Mouse (Mus musculus) frontal cortex, postnatal 10 days (tissue): ENCODE measurements around the gene AB124611.
"Not testable (repeated sequence)": the region's sequence is repeated elsewhere in the genome, so short reads cannot be mapped to it uniquely, and the experiment has no call there.

Experiments
- DNase-seq, 2 experiments: peaks; one replicate each; pipeline ENCODE4 v3.0.0; 2022; ENCODE audit warnings: low spot score in 2 of 2, mixed read lengths in 1 of 2

AB124611 gene

GRCm38 (mm10) chr9:21525937-21526633 lies at the start of gene AB124611:
Gene AB124611, plus strand, starts transcription at chr9:21526176.
- no peak for DNase-seq

DNA sequence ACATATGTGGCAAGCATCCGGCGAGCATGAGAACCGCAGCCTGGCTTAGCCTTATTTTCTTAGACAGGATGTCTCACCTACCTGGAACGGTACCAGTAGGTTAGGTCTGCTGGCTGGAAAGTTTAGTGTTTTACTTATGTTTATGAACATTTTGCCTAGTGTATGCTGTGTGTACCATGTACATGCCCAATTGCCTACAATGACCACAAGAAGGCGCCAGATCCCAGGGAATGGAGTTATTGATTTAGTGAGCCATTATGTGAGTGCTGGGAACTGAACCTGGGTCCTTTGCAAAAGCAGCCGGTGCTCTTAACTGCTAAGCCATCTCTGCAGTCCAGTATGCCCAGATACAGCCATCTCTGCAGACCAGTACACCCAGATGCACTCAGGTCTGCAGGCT lies 48.3 kb upstream of the AB124611 start:
- DNase-seq = no peak

DNA sequence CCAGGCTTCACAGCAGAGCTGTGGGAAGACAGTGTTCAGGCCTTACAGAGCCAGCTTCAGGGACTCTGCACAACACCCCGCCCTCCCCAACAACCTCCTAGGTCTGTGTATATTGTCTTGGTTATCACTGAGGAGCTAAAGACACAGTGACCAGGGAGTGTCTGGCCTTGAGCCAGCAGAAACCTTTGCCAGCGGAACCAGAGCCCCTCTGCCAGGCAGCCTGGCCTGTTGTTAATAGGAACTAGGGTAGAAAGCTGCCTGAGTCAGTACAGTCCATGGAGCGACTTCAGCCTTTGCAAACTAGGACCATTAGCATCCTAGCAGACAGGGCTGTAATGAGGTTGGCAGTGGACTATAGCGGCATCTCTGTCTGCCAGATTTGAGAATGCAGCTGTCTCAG lies 41.9 kb upstream of the AB124611 start:
- no peak for DNase-seq

GRCm38 (mm10) chr9:21488246-21488645 lies 37.7 kb upstream of the AB124611 start:
- DNase-seq = not testable (repeated sequence)

DNA sequence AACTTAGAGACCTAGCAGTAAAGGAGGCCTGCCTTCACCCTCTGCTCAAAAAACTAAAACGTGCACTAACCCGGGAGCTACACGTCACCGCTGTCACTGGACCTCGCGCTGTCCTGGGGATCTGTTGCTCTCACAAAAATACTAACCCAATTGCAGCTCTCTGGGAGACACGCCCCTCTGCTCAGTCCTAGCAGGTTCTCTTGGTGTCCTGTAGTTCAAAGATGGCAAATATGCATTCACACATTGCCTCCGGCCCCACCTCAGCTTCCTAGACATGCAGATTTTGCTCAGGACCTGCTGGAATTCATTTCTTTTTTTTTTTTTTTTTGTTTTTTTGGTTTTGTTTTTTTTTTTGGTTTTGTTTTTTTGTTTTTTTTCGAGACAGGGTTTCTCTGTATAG lies 35.3 kb upstream of the AB124611 start:
- DNase-seq = no peak

GRCm38 (mm10) chr9:21493907-21494306 lies 32.1 kb upstream of the AB124611 start:
- no peak for DNase-seq

DNA sequence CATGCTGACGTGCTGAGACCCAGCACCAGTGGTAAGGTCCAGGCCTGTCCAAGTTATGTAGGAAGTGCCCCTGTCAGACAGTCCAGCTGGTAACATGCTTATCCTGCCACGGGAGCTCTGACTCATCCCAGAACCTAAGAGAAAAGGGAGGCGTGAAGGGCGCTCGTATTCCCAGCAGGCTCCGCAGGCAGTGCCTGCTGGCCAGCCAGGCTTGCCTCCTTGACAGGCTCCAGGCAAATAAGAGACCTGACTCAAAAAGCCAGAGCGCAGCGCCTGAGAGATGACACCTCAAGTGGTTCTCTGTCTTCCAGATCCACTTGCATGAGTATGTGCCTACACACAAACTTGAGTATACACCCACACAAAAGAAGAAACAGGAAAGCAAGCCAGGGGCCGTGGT lies 31.2 kb upstream of the AB124611 start:
- DNase-seq = no peak

DNA sequence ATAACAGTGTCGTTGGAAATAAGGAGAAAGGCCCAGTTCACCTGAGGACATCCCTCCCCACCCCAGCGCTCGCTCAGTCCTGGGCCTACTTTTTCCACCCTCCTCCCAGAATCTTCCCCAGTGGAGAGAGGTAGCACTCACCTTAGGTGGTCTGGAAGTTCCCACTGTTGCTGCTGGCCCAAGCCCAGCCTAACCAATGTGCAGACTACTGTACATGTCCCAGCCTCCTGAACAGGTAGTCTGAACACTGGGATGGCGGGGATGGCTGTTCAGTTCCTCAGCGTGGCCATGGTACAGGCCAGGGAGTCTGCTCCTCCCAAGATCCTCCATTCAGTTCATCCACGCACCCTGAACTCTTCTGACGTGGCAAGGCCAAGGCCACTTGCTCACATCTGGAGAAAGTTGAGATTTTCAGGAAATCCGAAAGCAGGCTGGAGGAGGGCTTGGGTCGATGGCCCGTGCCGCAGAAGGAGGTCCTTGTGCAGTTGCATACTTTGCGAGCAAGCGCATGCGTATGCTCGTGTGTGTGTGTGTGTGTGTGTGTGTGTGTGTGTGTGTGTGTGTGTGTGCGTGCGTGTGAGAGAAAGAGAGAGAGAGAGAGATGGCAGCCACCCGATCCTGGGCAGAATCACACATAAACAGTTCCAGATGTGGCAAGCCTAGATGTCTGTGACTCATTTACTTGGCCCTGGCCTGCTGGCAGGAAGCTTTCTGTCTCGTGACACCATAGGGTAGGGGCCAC lies 29.5 kb upstream of the AB124611 start:
- DNase-seq = no peak

DNA sequence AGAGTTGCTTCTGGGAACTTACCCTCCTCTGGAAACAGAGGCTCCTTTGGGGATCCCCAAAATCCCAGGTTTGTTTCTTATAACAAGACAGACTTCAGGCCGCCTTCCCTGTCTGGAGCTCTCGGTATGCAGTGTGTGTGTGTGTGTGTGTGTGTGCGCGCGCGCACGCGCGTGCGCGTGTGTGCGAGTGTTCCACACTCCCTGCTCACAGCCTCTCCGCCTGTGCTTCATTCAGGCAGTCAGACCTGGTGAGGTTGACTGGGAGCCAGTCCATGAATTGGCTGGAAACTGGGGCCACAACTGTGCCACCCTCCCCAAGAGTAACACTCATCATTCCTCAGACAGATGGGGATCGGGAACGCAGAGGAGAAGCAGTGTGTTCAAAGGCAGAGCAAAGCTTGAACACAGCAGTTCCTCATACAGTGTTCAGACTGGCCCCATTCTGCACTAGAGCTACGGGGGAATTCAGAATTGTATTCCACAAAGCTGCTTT lies 28.9 kb upstream of the AB124611 start:
- DNase-seq = no peak

DNA sequence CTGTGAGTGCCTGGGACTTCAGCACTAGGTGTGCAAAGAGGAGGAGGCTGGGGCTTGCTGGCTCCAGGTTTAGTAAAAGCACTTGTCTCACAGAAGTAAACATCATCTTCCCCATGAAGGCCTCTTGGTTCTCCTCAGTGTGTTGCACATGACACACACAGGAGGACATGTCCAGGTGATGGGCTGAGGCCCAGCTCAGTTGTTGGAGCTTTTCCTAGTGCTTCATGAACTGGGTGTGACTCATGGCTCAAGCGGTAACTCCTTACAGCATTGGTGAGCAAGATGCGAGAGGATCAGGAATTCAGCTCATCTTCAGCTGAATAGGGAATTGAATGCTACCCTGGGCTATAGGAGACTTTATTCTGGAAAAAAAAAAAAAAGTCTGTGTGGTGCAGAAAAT lies 28.3 kb upstream of the AB124611 start:
- no peak for DNase-seq

DNA sequence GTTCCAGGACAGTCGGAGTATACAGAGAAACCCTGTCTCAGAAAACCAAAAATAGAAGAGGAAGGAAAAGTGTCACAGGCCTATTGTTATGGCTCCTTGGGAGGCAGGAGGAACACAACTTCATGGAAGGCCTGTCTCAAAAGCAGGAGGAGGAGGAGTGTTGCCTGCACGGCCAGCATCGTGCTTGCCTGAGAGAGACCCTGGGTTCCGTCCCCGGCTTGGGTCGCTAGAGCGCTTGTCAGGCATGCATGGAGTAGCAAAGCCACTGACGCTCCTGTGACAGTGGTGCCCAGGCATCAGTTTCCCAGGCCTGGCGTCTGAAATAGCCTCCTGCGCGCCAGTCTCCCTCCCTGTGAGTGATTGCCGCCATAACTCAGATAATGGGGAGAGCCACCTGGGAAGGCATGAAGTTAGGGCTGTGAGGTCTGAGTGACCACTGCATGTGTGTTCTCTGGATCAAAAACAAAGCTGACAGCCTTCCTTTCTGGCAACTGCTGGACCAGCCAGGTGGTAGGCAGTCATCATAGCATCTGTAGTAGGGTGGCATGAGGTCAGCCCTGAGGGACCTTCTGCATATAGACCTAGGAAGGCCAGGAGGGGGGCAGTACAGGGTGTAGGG lies 27.6 kb upstream of the AB124611 start:
- no peak for DNase-seq

- DNase-seq = no peak
Measured at GRCm38 (mm10) chr9:21503352-21503751, 22.6 kb upstream of the AB124611 start.

DNA sequence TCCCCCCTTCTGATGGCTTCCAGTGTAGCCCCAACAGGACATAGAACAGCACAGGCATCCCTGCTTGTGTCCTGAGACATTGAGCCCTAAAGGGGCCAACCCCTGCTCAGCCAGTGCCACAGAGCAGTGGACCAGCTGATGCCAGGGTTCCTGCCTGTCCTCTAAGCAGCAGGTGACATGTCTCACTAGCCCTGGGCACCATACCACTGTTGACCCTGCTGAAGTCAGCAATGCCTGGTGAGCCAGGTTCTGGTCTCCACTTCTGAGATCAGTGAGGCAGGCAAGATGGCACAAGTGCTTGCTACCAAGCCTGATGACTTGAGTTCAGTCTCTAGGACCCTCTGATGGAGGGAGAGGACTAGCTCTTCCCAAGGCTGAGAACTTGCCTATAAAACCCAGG lies 20.2 kb upstream of the AB124611 start:
- DNase-seq = no peak

DNA sequence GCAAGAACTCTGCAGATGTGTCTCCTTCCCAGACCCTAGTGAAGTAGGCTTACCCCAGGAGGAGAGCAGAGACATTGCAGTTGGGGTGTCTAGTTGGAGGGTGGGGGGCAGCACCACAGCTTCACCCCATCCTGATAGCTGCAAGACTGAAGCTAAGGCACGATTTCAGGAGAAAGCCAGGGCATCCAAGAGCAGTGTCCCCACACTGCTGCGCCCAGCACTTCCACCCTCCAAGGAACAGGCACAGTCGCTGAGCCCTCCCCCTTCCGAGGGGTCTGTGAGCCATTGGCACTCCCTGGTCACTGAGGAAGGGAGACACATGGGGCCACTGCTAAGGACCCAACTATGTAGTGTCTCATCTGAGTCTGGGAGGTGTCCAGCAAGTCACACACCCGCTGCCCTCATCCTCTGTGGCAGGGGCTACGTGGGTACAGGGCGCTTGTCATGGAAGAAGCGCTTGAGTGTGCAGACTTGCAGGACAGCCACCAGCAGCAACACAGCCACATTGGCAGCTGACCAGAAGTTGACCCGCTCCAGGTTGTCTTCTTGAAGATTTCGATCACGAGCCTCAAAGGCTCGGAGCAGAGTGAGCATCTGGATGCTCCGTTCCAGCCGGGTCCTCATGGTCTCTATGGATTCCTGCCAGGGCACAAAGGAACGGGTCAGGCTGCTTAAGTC lies 18.1 kb upstream of the AB124611 start:
- DNase-seq = no peak

DNA sequence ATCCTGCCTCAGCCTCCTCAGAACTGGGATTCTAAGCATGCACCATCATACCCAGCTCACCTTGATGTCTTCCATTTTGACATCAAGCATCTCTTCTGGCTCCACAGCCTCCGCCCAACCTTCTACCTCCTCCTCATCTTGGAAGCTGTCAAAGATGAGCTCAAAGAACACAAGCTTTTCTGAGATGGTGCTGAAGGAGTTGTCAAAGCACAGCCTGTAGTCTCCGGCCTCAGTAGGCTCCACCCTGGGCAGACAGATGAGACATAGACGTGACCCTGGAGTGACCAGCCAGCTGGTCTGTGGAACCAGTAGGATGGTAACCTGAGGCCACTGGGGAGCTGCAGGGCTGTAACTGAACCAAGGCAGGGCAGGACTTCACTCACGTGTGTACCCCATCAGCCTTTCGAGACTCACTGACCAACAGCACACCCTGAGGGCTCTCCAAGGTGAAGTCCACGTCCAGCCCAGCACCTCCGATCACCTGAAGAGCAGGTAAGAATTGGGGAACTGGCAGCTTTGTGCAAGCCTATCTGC lies 17.0 kb upstream of the AB124611 start:
- no peak for DNase-seq

- DNase-seq = peak; percentile 91
Measured at GRCm38 (mm10) chr9:21509772-21510688, 15.9 kb upstream of the AB124611 start, which contains the start of gene Tmed1. Gene Tmed1, minus strand, starts transcription at chr9:21510252.

DNA sequence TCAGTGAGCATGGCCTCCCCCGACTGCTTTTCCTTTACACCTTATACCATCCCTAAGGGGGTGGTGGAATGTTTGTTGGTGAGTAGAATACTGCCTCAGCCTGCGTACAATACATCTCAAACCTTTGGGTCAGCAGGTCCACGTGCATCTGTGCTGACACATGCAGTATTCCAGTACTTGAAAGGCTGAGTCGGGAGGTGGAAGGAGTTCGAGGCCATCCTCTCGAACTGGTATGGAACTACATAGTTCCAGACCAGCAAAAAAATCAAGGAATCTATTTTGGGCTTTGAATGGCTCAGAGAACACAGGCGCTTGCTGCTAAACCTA lies 15.3 kb upstream of the AB124611 start:
- peak in 1 of 2 experiments; percentile 41 for DNase-seq

- DNase-seq = no peak
Measured at GRCm38 (mm10) chr9:21511052-21511451, 14.9 kb upstream of the AB124611 start.

DNA sequence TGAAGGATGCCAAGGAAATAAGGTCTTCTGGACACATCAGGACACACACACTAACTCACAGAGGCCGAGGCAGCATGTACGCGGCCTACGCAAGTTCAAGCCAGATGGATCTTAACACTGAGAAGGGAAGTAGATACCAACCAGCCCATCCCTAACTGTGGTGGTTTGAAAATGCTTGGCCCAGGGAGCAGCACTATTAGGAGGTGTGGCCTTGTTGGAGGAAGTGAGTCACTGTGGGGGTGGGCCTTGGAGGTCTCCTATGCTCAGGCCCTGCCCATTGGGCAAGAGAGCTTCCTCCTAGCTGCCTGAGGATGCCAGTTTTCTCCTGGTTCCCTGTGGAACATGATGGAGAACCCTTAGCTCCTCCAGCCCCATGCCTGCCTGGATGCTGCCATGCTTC lies 12.5 kb upstream of the AB124611 start:
- no peak for DNase-seq

- DNase-seq = no peak
Measured at GRCm38 (mm10) chr9:21517947-21518495, 8.0 kb upstream of the AB124611 start.

GRCm38 (mm10) chr9:21518690-21519089 lies 7.3 kb upstream of the AB124611 start:
- DNase-seq = not testable (repeated sequence)
